In genomic region chr8:13462392-13462791, GRCm38 (mm10) we compare ENCODE assay signal across 9 mouse cellular contexts. TPM values are rescaled to one million over a fixed set of nuclear protein-coding genes. Genes with fewer than 3 reads are reported as not detected.
DNase-seq lines count a peak whose midpoint lies in the region; ATAC-seq and TF ChIP-seq lines count a peak whose summit lies in the region.
"Had no signal": no experiment of that assay in that cellular context is flagged by ENCODE, and none has a peak within 500 bp of the region (broad histone marks: within the 10 kb centered on the region; RNA-seq: fewer than 3 reads in every experiment).

No protein-coding gene starts in this region.

- H3K36me3 ChIP-seq in lung, embryonic 14.5 days (ENCODE audit: insufficient read depth): no peaks in the 10 kb centered on the region

- intact Hi-C loops in heart, postnatal 14 days (cut with DNase I): loop anchor here (1.0 kb wide), 1 partner anchor 49 kb away; no protein-coding TSS in a partner anchor
- intact Hi-C loops in left cerebral cortex, adult 2 months (cut with DNase I): loop anchor here (1.0 to 5.0 kb wide), 2 partner anchors 49 to 290 kb away; no protein-coding TSS in a partner anchor

- H3K27ac ChIP-seq in lung, embryonic 14.5 days (ENCODE audit: low read depth): no peak overlapping the region; the same call in 1 of the 2 replicates
- no peak overlapping the region for H3K27ac ChIP-seq in left cerebral cortex, adult 2 months

- peak; percentile 65 for DNase-seq in gastrocnemius, adult 18-20 months (ENCODE audit: low spot score)
- no peak for DNase-seq in gastrocnemius, postnatal 10 days
- peak; percentile 80 for DNase-seq in 3134 (ENCODE audit: extremely low read depth, insufficient read length, low spot score)
- peak; percentile 49 to 53 for DNase-seq in heart, postnatal 14 days
- DNase-seq in lung, embryonic 14.5 days: peak; percentile 73
- DNase-seq in left cerebral cortex, adult 2 months (ENCODE audit: extremely low spot score in 1 of 2, low spot score in 2 of 2): no peak
- DNase-seq in cerebellum, postnatal 25 days: no peak

- H3K4me1 ChIP-seq in lung, embryonic 14.5 days (ENCODE audit: insufficient read depth): peaks cover 4% of the 10 kb centered on the region; the same call in 1 of the 2 replicates

- no peak overlapping the region for H3K9ac ChIP-seq in lung, embryonic 14.5 days

- H3K9me3 ChIP-seq in lung, embryonic 14.5 days (ENCODE audit: low read depth, low read length): no peaks in the 10 kb centered on the region

- no peak for ATAC-seq in lung, embryonic 14.5 days (ENCODE audit: insufficient read depth)
- no peak for ATAC-seq in CD4-positive, CD25-positive, alpha-beta regulatory T cell, adult 4 months

- WGBS in lung, embryonic 14.5 days: 47% methylated on average over 10 of the region's 10 CpGs

- no peak overlapping the region for H3K4me3 ChIP-seq in lung, embryonic 14.5 days (ENCODE audit: low read depth, low read length)
- no peak overlapping the region for H3K4me3 ChIP-seq in left cerebral cortex, adult 2 months

- H3K27me3 ChIP-seq in lung, embryonic 14.5 days (ENCODE audit: insufficient read depth, low read length): no peaks in the 10 kb centered on the region

- no peak for TF ChIP-seq CTCF in lung, embryonic 14.5 days (IDR thresholded peaks at IDR 0.05; ENCODE audit: low read depth)
- TF ChIP-seq CTCF in left cerebral cortex, adult 2 months (IDR thresholded peaks at IDR 0.05): no peak

- H3K4me2 ChIP-seq in lung, embryonic 14.5 days: no peak overlapping the region

RNA-seq across cellular contexts. Expression of gene Tmem255b, which starts 27.4 kb away (rescaled TPM):
- 1 to 10 TPM; 1.3 to 2.8 TPM for total RNA-seq in gastrocnemius, adult 18-20 months (2021)
- total RNA-seq in gastrocnemius, postnatal 10 days (2021): 1 to 10 TPM; 3.9 to 7.5 TPM
- total RNA-seq in heart, postnatal 14 days (2021): 10 to 100 TPM; 13.8 to 14.6 TPM
- polyA plus RNA-seq in lung, embryonic 14.5 days (2014; fragmentation: Nextera tagmentation; extraction: Ambion mirVana): 0.59 and 0.95 TPM in 2 replicates
- 1 to 10 TPM; 3.6 to 5.9 TPM for total RNA-seq in left cerebral cortex, adult 2 months (2021)
- polyA plus RNA-seq in CD4-positive, CD25-positive, alpha-beta regulatory T cell, adult 4 months (2017; shearing (Covaris generic)): not detected

RNA-seq across cellular contexts. Expression of gene Gas6, which starts 31.9 kb away (rescaled TPM):
- total RNA-seq in gastrocnemius, adult 18-20 months (2021): 10 to 100 TPM; 68.0 to 69.5 TPM
- 10 to 100 TPM; 79.3 to 82.1 TPM for total RNA-seq in gastrocnemius, postnatal 10 days (2021)
- 100 to 1,000 TPM; 121 to 122 TPM for total RNA-seq in heart, postnatal 14 days (2021)
- 43.5 and 47.1 TPM in 2 replicates for polyA plus RNA-seq in lung, embryonic 14.5 days (2014; fragmentation: Nextera tagmentation; extraction: Ambion mirVana)
- 10 to 100 TPM; 96.8 to 98.7 TPM for total RNA-seq in left cerebral cortex, adult 2 months (2021)
- polyA plus RNA-seq in CD4-positive, CD25-positive, alpha-beta regulatory T cell, adult 4 months (2017; shearing (Covaris generic)): not detected

RNA-seq across cellular contexts. Expression of gene Grk1, which starts 57.5 kb away (rescaled TPM):
- total RNA-seq in gastrocnemius, adult 18-20 months (2021): not detected
- total RNA-seq in gastrocnemius, postnatal 10 days (2021): under 1 TPM; 0.02 TPM
- total RNA-seq in heart, postnatal 14 days (2021): under 1 TPM; 0.02 to 0.05 TPM
- polyA plus RNA-seq in lung, embryonic 14.5 days (2014; fragmentation: Nextera tagmentation; extraction: Ambion mirVana): not detected in 2 replicates
- total RNA-seq in left cerebral cortex, adult 2 months (2021): not detected
- polyA plus RNA-seq in CD4-positive, CD25-positive, alpha-beta regulatory T cell, adult 4 months (2017; shearing (Covaris generic)): not detected
- total RNA-seq: layer of hippocampus, adult 18-20 months had no signal

Comparison
In these comparisons a context has a peak if more than half of its experiments do, and no peak if none do; other contexts are left out.
1. DNase-seq: peak in gastrocnemius, adult 18-20 months (single experiment), 3134 (single experiment), heart, postnatal 14 days (2 of 2) and lung, embryonic 14.5 days (single experiment); none in gastrocnemius, postnatal 10 days (single experiment), left cerebral cortex, adult 2 months (0 of 2) and cerebellum, postnatal 25 days (0 of 2).